Mouse (Mus musculus) stomach, embryonic 16.5 days (tissue): ENCODE results near the gene Dph2. TPM values are rescaled to one million over a fixed set of nuclear protein-coding genes. Genes with fewer than 3 reads are reported as not detected.

ENCODE experiments used
- ATAC-seq: fragments of 200-750 bp; cut with Nextera tagmentation; 2 replicates; pipeline ENCODE4 v1.8.0; 2017; ENCODE audit warnings: moderate number of reproducible peaks, moderate TSS enrichment; ENCODE audit not compliant: insufficient read depth, low FRiP score
- H3K27ac ChIP-seq: fragments of 300-500 bp; sonication (generic); 2 replicates; pipeline ENCODE4 v1.5.1; 2014; ENCODE audit warnings: low read length
- H3K27me3 ChIP-seq: fragments of 300-500 bp; sonication (generic); 2 replicates; pipeline ENCODE4 v1.6.1; 2014; ENCODE audit warnings: low read length, control low read depth, mixed read lengths; ENCODE audit not compliant: control insufficient read depth, insufficient read depth
- H3K36me3 ChIP-seq: fragments of 300-500 bp; sonication (generic); 2 replicates; pipeline ENCODE4 v1.6.1; 2014; ENCODE audit warnings: low read length; ENCODE audit not compliant: control insufficient read depth, insufficient read depth
- H3K4me1 ChIP-seq: fragments of 300-500 bp; sonication (generic); 2 replicates; pipeline ENCODE4 v1.6.1; 2014; ENCODE audit warnings: low read length, control low read depth, mixed read lengths; ENCODE audit not compliant: control insufficient read depth, insufficient read depth
- H3K4me2 ChIP-seq: fragments of 300-500 bp; sonication (generic); 2 replicates; pipeline ENCODE4 v1.6.1; 2014; ENCODE audit warnings: low read depth, low read length, mixed read lengths
- H3K4me3 ChIP-seq: fragments of 300-500 bp; sonication (generic); replicated peaks from 2 replicates; pipeline ENCODE4 v1.5.1; 2014; ENCODE audit warnings: mild to moderate bottlenecking, low read length
- H3K9ac ChIP-seq: fragments of 300-500 bp; sonication (generic); 2 replicates; pipeline ENCODE4 v1.6.1; 2014; ENCODE audit warnings: low read length
- H3K9me3 ChIP-seq: fragments of 300-500 bp; sonication (generic); replicated peaks from 2 replicates; pipeline ENCODE4 v1.6.1; 2016; ENCODE audit warnings: low read length, control low read depth; ENCODE audit not compliant: control insufficient read depth
- WGBS: fragments of 180-500 bp; shearing (Covaris S2); extraction: QIAGEN DNeasy Blood & Tissue Kit; methylation state at CpG from one replicate; pipeline ENCODE4 v1.1.7; 2014; 5-methylcytosine and 5-hydroxymethylcytosine counted together
- polyA plus RNA-seq: library from polyadenylated mRNA; unstranded; fragments of >200 nt; fragmentation: Nextera tagmentation; extraction: Ambion mirVana; gene quantifications from 2 replicates; pipeline ENCODE4 v1.2.1, GENCODE M21; 2015

The Dph2 gene
- polyA plus RNA-seq, 1 experiment from 2014 or later: 19.4 TPM

- 59% methylated on average over 5 of the region's 6 CpGs for WGBS
- H3K4me1 ChIP-seq: peaks cover 21% of the 10 kb centered on the region
- H3K27ac ChIP-seq: no peak overlapping the region
- H3K9ac ChIP-seq: no peak overlapping the region
- ATAC-seq: no peak
- no peak overlapping the region for H3K4me3 ChIP-seq
- H3K27me3 ChIP-seq: 0 out of 2 replicates have a peak, but pooled peaks cover 7% of the 10 kb centered on the region
- H3K9me3 ChIP-seq: no peaks in the 10 kb centered on the region
- no peak overlapping the region for H3K4me2 ChIP-seq
- no peaks in the 10 kb centered on the region for H3K36me3 ChIP-seq
These were observed 33.1 kb upstream of the Dph2 start for GRCm38 (mm10) chr4:117924916-117925315.

- no peaks in the 10 kb centered on the region for H3K36me3 ChIP-seq
- no peaks in the 10 kb centered on the region for H3K9me3 ChIP-seq
- WGBS: 56% methylated on average over 2 of the region's 2 CpGs
- no peak overlapping the region for H3K27ac ChIP-seq
- H3K4me3 ChIP-seq: no peak overlapping the region
- no peak overlapping the region for H3K9ac ChIP-seq
- 0 out of 2 replicates have a peak, but pooled peaks cover 7% of the 10 kb centered on the region for H3K27me3 ChIP-seq
- H3K4me2 ChIP-seq: no peak overlapping the region
- no peak for ATAC-seq
- peaks cover 13% of the 10 kb centered on the region for H3K4me1 ChIP-seq
These were observed 31.6 kb upstream of the Dph2 start for GRCm38 (mm10) chr4:117923450-117923849.

- ATAC-seq: no peak
- 90% methylated on average over 2 of the region's 2 CpGs for WGBS
These were observed 29.5 kb upstream of the Dph2 start for GRCm38 (mm10) chr4:117921358-117921757.

GRCm38 (mm10) chr4:117918762-117919161 is 26.9 kb upstream of the Dph2 start:
- no peaks in the 10 kb centered on the region for H3K36me3 ChIP-seq
- H3K9ac ChIP-seq: no peak overlapping the region
- no peaks in the 10 kb centered on the region for H3K27me3 ChIP-seq
- no peak overlapping the region for H3K4me2 ChIP-seq
- H3K27ac ChIP-seq: peak overlapping the region; percentile 10; the same call in 1 of the 2 replicates
- H3K4me3 ChIP-seq: no peak overlapping the region
- no peaks in the 10 kb centered on the region for H3K9me3 ChIP-seq
- no peak for ATAC-seq
- WGBS: 58% methylated on average over 5 of the region's 5 CpGs
- peaks cover 12% of the 10 kb centered on the region for H3K4me1 ChIP-seq

More at GRCm38 (mm10) chr4:117921358-117921757, 29.5 kb upstream of the Dph2 start:
- Histone ChIP-seq H3K27me3 (no peaks in the 10 kb centered on the region), H3K9me3 (no peaks in the 10 kb centered on the region), H3K27ac (no peak overlapping the region), H3K36me3 (no peaks in the 10 kb centered on the region), H3K4me1 (peaks cover 1% of the 10 kb centered on the region; the same call in 1 of the 2 replicates), H3K9ac (no peak overlapping the region), H3K4me3 (no peak overlapping the region), H3K4me2 (no peak overlapping the region)

- no peaks in the 10 kb centered on the region for H3K27me3 ChIP-seq
- H3K4me1 ChIP-seq: peaks cover 17% of the 10 kb centered on the region
- no peak overlapping the region for H3K4me2 ChIP-seq
- no peaks in the 10 kb centered on the region for H3K9me3 ChIP-seq
- H3K27ac ChIP-seq: peak overlapping the region; percentile 66
- ATAC-seq: no peak
- H3K9ac ChIP-seq: no peak overlapping the region
- WGBS: 33% methylated on average over 3 of the region's 3 CpGs
- H3K36me3 ChIP-seq: no peaks in the 10 kb centered on the region
- H3K4me3 ChIP-seq: no peak overlapping the region
These were observed 26.4 kb upstream of the Dph2 start for GRCm38 (mm10) chr4:117918261-117918660.

GRCm38 (mm10) chr4:117917847-117918246 is 26.0 kb upstream of the Dph2 start:
- ATAC-seq: no peak
- Histone ChIP-seq H3K4me2 (no peak overlapping the region), H3K27ac (peak overlapping the region; percentile 66), H3K9ac (no peak overlapping the region), H3K4me3 (no peak overlapping the region), H3K36me3 (no peaks in the 10 kb centered on the region), H3K27me3 (no peaks in the 10 kb centered on the region), H3K4me1 (peaks cover 21% of the 10 kb centered on the region), H3K9me3 (no peaks in the 10 kb centered on the region)
- 79% methylated on average over 4 of the region's 4 CpGs for WGBS

- no peak overlapping the region for H3K4me2 ChIP-seq
- no peak overlapping the region for H3K27ac ChIP-seq
- no peak overlapping the region for H3K4me3 ChIP-seq
- 84% methylated on average over 4 of the region's 4 CpGs for WGBS
- H3K9me3 ChIP-seq: no peaks in the 10 kb centered on the region
- no peaks in the 10 kb centered on the region for H3K36me3 ChIP-seq
- no peak for ATAC-seq
- H3K4me1 ChIP-seq: peaks cover 23% of the 10 kb centered on the region
- no peak overlapping the region for H3K9ac ChIP-seq
- H3K27me3 ChIP-seq: no peaks in the 10 kb centered on the region
These were observed 25.6 kb upstream of the Dph2 start for GRCm38 (mm10) chr4:117917402-117917801.

GRCm38 (mm10) chr4:117916386-117916785 is 24.6 kb upstream of the Dph2 start:
- Histone ChIP-seq H3K27me3 (no peaks in the 10 kb centered on the region), H3K27ac (no peak overlapping the region), H3K4me1 (peaks cover 23% of the 10 kb centered on the region), H3K4me2 (no peak overlapping the region), H3K36me3 (no peaks in the 10 kb centered on the region), H3K9ac (no peak overlapping the region), H3K4me3 (no peak overlapping the region), H3K9me3 (no peaks in the 10 kb centered on the region)
- ATAC-seq: no peak
- WGBS: 49% methylated on average over 5 of the region's 5 CpGs

GRCm38 (mm10) chr4:117915489-117916105 is 23.8 kb upstream of the Dph2 start:
- WGBS: 4% methylated on average over 19 of the region's 19 CpGs
- H3K27me3 ChIP-seq: no peaks in the 10 kb centered on the region
- peak overlapping the region; percentile 82 for H3K9ac ChIP-seq
- ATAC-seq: no peak
- H3K36me3 ChIP-seq: no peaks in the 10 kb centered on the region
- H3K27ac ChIP-seq: peak overlapping the region; percentile 81; the same call in 1 of the 2 replicates
- peaks cover 23% of the 10 kb centered on the region for H3K4me1 ChIP-seq
- peak overlapping the region; percentile 65 for H3K4me3 ChIP-seq
- no peaks in the 10 kb centered on the region for H3K9me3 ChIP-seq
- H3K4me2 ChIP-seq: peak overlapping the region; percentile 99
